Mouse (Mus musculus) layer of hippocampus, postnatal 25 days (tissue): ENCODE measurements around the gene Msmb. TPM values are rescaled to one million over a fixed set of nuclear protein-coding genes. Genes with fewer than 3 reads are reported as not detected.

Experiments
- DNase-seq, 2 experiments: peaks; one replicate each; pipeline ENCODE4 v3.0.0; 2022; ENCODE audit warnings: mixed read lengths in 2 of 2, low spot score in 1 of 2; ENCODE audit errors: extremely low spot score in 1 of 2
- total RNA-seq, 2 experiments: library from RNA; stranded (reverse); gene quantifications; 2 replicates each; pipeline ENCODE4 v1.2.3; 2021

Msmb gene
- total RNA-seq, 2 experiments from 2014 or later = not detected

- DNase-seq = no peak
These were observed 3.6 kb downstream of the Msmb start for GRCm38 (mm10) chr14:32145401-32145800.

- no peak for DNase-seq
These were observed 4.1 kb downstream of the Msmb start for GRCm38 (mm10) chr14:32145809-32146511.

DNA sequence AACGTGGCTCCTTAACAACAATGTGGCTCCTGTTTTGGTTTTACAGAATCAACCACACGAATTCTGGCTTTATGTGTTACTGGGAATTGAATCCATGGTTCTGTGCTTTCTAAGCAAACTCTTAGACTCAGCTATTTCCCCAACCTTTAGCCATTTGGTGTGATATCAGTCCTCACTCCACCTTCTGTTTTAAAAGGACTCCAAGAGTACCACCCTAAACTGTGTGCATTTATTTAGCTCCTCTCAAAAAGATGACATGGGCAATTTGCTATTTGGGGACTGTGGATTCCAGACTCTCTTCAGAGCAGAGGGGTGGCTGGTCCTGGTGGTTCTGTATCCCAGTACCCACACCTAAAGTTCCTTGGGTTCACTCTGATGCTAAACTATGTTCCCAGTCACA, 4.8 kb downstream of the Msmb start:
- no peak for DNase-seq

DNA sequence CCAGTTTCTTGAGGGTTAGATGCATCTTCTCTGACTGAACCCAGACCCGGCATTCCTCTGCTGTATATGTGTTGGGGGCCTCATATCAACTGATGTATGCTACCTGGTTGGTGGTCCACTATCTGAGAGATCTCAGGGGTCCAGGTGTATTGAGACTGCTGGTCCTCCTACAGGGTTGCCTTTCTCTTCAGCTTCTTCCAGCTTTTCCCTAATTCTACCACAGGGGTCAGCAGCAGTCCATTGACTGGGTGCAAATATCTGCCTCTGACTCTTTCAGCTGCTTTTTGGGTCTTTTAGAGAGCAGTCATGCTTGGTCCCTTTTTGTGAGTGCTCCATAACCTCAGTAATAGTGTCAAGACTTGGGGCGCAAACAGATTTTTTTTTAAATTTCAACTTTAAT, 9.0 kb downstream of the Msmb start:
- no peak for DNase-seq

DNA sequence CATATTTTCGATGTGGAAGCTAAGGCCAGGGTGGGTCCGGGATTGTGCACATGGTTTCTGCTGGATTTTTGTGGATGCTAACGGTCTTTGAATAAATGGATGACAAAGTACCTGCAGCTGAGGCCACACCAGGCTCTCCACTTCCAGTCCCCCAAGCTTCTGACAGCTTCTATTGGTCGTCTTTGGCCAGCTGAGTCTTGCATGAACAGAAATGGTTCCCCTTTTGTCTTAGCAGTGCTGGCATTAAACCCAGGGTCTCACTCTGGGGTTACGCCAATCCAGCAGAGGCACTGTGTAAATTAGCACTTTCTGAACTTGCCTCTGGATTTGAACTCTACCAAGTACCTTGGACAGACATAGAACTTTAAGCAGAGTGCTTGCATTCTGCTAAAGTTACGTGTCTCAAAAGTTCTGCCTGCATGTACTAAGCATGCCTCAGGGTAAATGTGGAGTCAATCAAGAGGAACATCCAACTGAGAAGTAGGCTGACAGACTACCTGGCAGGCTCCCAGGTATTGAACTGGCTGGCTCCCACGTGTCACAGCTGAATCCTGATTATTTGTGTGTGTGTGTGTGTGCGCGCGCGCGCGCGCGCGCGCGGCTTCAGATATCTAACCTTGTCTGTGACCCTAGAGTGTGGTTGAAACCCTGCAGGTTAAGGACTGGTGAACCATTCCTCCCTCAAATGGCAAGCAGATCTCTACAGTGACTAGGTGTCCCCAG, 10.6 kb downstream of the Msmb start:
- DNase-seq = no peak

DNA sequence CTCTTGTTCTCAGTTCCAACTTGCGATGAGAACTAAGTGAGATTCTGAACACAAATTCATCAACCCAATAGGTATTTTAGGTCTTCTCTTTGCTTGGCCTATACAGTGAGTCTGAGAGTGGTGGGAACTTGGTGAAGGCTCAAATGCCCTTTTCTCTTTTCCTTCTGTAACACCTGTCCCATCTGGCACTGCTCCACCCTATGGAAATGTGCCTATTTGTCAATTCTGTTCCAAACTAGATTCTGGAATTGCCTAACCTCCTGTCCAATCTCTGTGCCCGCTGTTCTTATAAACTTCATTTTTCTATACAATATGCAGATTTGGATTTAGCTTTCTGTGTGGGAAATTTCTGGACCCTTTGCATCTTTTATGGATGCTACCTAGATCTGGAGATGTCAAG, 11.3 kb downstream of the Msmb start:
- no peak for DNase-seq

DNA sequence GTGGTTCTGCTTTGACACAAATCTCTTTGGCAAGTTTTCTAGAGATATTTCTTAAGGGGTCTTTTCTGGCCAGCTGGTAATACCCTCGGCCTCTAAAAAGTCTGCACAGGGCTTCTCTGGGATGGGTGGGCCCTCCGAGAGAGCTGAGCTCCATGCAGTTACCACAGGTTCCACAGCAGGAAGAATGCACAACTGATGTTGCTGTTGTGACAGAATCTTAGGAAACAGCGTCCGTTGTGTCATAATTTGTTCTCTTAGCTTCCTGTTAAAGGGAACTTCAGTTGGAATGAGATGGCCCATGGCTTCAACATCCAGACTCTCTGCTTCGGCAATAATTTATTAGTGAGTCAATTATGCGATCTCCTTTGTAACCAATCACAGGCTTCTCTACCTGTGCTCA, 12.9 kb downstream of the Msmb start:
- DNase-seq = no peak

- no peak for DNase-seq
These were observed 17.4 kb downstream of the Msmb start for GRCm38 (mm10) chr14:32159150-32159670.

GRCm38 (mm10) chr14:32159690-32160246, 17.9 kb downstream of the Msmb start, which contains the start of gene Ncoa4:
Gene Ncoa4 (plus strand): TSS chr14:32159865.
- peak; percentile 87 to 98 for DNase-seq

GRCm38 (mm10) chr14:32160563-32160962, 18.7 kb downstream of the Msmb start:
- DNase-seq = no peak

DNA sequence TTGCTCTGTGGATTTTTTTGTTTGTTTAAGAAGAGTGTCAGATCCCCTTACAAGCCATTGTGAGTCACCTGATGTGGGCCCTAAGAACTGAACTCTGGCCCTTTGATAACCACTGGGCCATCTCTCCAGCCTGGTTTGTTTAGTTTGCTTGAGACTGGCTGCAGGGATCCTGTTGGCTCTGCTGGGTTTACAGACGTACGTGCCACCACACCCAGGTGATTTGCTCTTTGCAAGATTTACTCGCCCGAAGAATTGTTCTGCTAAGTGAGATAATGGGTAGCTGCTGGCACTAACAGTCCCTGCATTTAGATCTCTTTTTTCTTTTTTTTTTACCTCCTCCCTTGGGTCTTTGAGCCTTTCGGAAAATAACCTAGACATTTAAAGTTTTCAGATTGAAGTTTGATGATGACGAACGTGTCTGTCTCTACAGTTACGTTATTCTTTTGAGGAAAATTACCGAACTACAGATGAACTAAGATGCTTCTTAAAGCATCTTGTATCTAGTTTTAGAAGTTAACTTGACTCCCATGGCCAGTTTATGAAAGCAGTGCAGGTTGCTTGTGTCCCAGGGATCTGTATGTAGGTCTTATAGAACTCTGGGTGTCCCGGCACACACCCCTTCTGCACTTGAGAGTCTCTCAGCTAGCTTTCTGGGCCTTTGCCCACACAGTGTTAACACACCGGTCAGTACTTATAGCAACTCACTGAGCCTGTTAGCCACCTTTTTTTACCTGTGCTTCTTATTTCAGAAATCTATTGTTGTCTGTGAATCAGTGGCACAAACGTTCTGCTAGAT, 19.5 kb downstream of the Msmb start:
- DNase-seq = no peak

GRCm38 (mm10) chr14:32162231-32162630, 20.4 kb downstream of the Msmb start:
- DNase-seq = no peak

- DNase-seq = no peak
These were observed 21.5 kb downstream of the Msmb start for GRCm38 (mm10) chr14:32163203-32163888.

DNA sequence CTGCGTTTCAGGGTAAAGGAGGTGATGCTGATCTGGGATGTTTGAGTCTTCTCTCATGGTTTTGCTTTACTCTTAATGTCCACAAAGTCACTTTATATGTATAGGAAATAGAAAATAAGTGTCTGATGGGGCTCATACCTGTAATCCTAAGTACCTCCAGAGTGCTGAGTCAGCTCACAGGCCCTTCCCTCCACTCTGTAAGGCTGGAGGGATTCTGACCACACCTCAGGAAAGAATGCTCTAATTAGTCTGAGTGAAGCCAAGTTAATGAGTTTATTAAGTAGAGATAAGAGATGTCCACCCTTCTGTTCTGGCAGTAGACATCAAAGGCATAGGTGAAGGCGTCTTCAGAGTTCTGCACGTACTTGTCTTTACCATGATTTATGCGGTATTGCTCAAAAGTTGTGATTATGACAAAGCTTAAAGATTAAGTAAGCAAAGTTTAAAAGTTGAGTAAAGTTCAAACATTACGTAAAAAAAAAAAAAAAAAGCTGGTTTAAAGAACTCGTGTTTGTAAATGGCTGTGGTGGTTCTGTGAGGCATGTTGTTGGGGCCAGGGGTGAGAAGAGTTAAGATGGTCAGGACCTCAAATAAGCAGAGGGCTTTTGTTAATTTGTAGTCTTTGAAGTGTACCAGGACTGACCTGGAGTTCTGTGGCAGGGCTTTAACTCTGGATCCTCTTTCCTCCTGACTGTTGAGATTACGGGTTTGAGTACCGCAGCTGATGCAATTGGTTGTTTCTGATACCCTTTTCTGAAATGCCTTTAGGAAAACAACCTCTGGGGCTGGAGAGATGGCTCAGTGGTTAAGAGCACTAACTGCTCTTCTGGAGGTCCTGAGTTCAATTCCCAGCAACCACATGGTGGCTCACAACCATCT, 22.6 kb downstream of the Msmb start:
- DNase-seq = no peak

DNA sequence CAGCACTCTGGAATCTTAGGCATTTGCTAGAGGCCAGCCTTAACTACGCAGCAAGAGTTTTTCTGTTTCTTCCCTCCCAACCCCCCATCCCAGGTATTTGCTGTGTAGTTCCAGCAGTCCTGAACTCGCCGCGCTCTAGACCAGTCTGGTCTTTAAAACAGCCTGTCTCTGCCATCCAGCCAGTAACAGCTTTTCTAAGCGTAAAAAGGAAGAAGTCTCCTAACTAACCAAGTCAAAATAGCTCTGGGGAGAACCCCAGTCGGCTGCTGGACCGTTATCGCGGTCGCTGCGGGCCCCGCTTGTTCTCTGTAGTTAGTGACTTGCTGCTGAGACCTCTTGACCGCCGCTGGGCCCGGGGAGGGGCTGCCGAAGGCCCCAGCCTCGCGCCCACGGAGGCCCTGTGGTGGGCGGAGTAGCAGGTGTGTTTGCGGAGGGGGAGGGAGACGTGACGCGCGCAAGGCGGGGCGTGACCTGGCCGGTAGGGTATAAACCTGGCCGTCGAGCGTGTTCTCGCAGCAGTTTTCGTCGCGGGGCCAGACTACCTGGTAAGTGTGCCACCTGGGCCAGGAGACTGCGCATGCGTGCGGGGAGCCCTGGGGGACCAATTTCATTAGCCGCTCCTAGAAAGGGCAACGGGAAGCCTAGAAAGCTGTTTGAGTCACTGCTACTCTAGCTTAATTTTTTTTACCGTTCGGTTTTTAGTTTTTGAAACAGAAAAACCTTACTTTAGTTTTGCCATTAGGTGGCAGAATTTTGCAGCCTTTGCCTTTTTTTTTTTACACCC, 23.6 kb downstream of the Msmb start:
- DNase-seq = peak; percentile 29 to 42

GRCm38 (mm10) chr14:32166062-32166441, 24.2 kb downstream of the Msmb start:
- DNase-seq = no peak

DNA sequence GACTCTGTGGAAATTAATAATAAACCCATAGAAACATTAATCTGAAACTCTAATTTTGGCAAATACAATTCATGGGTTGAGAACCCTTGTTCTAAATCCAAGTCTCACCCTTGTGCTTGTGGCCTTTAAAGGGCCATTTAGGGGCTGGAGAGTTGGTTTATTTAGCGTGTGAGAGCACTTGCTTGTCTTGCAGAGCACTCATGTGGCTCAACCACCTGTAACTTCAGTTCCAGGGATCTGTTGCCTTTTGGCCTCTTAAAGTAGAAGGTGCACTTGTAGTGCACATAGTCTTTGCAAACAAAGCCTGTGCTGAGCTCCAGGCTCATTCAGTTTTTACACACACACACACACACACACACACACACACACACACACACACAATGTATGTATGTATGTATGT, 25.0 kb downstream of the Msmb start:
- no peak for DNase-seq

DNA sequence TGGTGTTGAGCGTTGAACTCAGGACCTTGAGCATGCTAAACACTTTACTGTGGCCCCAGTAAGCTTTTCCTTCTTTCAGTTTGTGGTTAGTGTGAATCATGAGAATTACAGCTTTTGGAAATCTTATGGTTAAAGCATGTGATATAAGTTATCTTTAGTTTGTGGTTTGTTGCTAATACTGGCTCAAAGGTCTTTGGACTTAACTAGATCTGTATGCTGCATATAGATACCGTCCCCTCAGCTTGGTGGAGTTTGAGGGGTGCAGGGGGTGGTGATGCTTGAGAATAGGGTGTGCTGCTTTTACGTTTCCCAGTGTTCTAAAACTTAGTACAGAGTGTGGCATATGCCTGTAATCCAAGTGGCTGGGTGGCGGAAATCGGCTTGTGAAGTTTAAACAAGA, 25.5 kb downstream of the Msmb start:
- no peak for DNase-seq
